Mouse (Mus musculus) midbrain, embryonic 15.5 days (tissue): ENCODE results near the gene 2010003K11Rik. TPM values are rescaled to one million over a fixed set of nuclear protein-coding genes. Genes with fewer than 3 reads are reported as not detected.
"Not testable (repeated sequence)": the region's sequence is repeated elsewhere in the genome, so short reads cannot be mapped to it uniquely, and the experiment has no call there.

Experiments
- ATAC-seq: fragments of 200-750 bp; cut with Nextera tagmentation; replicated peaks from 2 replicates; pipeline ENCODE4 v1.8.0; 2017; ENCODE audit warnings: moderate TSS enrichment
- H3K27ac ChIP-seq: fragments of 300-500 bp; sonication (generic); 2 replicates; pipeline ENCODE4 v1.5.1; 2015; ENCODE audit warnings: mild to moderate bottlenecking, inconsistent platforms
- H3K27me3 ChIP-seq: fragments of 300-500 bp; sonication (generic); replicated peaks from 2 replicates; pipeline ENCODE4 v1.6.1; 2015; ENCODE audit warnings: inconsistent platforms
- H3K36me3 ChIP-seq: fragments of 300-500 bp; sonication (generic); replicated peaks from 2 replicates; pipeline ENCODE4 v1.6.1; 2015; ENCODE audit warnings: inconsistent platforms
- H3K4me1 ChIP-seq: fragments of 300-500 bp; sonication (generic); 2 replicates; pipeline ENCODE4 v1.6.1; 2015; ENCODE audit warnings: inconsistent platforms
- H3K4me2 ChIP-seq: fragments of 300-500 bp; sonication (generic); 2 replicates; pipeline ENCODE4 v1.6.1; 2015; ENCODE audit warnings: inconsistent platforms, mild to moderate bottlenecking, moderate library complexity
- H3K4me3 ChIP-seq: fragments of 300-500 bp; sonication (generic); 2 replicates; pipeline ENCODE4 v1.5.1; 2015; ENCODE audit warnings: mild to moderate bottlenecking, inconsistent platforms
- H3K9ac ChIP-seq: fragments of 300-500 bp; sonication (generic); 2 replicates; pipeline ENCODE4 v1.6.1; 2015; ENCODE audit warnings: mild to moderate bottlenecking, inconsistent platforms
- H3K9me3 ChIP-seq: fragments of 300-500 bp; sonication (generic); 2 replicates; pipeline ENCODE4 v1.6.1; 2016; ENCODE audit warnings: inconsistent platforms
- WGBS: fragments of 180-500 bp; shearing (Covaris S2); methylation state at CpG from one replicate; pipeline ENCODE4 v1.1.7; 2015; ENCODE audit warnings: mixed read lengths; 5-methylcytosine and 5-hydroxymethylcytosine counted together
- polyA plus RNA-seq: library from polyadenylated mRNA; unstranded; fragments of >200 nt; fragmentation: Nextera tagmentation; extraction: Ambion mirVana; gene quantifications from 2 replicates; pipeline ENCODE4 v1.2.1, GENCODE M21; 2015

The 2010003K11Rik gene
- polyA plus RNA-seq, 1 experiment from 2014 or later, result not detected

GRCm38 (mm10) chr19:4475224-4475925, 23.0 kb downstream of the 2010003K11Rik start:
- no peak overlapping the region for H3K4me2 ChIP-seq
- H3K27ac ChIP-seq, result no peak overlapping the region
- no peak overlapping the region for H3K9ac ChIP-seq
- WGBS, result 78% methylated on average over 11 of the region's 11 CpGs
- H3K27me3 ChIP-seq, result peaks cover 31% of the 10 kb centered on the region
- H3K36me3 ChIP-seq, result no peaks in the 10 kb centered on the region
- ATAC-seq, result no peak
- H3K9me3 ChIP-seq, result no peaks in the 10 kb centered on the region
- no peak overlapping the region for H3K4me3 ChIP-seq
- peaks cover 13% of the 10 kb centered on the region for H3K4me1 ChIP-seq

GRCm38 (mm10) chr19:4474739-4475138, 23.6 kb downstream of the 2010003K11Rik start:
- ATAC-seq, result no peak
- no peak overlapping the region for H3K4me3 ChIP-seq
- no peak overlapping the region for H3K27ac ChIP-seq
- peaks cover 31% of the 10 kb centered on the region for H3K27me3 ChIP-seq
- no peak overlapping the region for H3K9ac ChIP-seq
- H3K36me3 ChIP-seq, result no peaks in the 10 kb centered on the region
- H3K4me2 ChIP-seq, result no peak overlapping the region
- H3K9me3 ChIP-seq, result no peaks in the 10 kb centered on the region
- peaks cover 13% of the 10 kb centered on the region for H3K4me1 ChIP-seq
- WGBS, result 54% methylated on average over 3 of the region's 3 CpGs

GRCm38 (mm10) chr19:4473549-4473948, 24.8 kb downstream of the 2010003K11Rik start:
- no peaks in the 10 kb centered on the region for H3K36me3 ChIP-seq
- no peak for ATAC-seq
- no peak overlapping the region for H3K4me2 ChIP-seq
- H3K9me3 ChIP-seq, result no peaks in the 10 kb centered on the region
- peaks cover 27% of the 10 kb centered on the region for H3K27me3 ChIP-seq
- 92% methylated on average over 5 of the region's 5 CpGs for WGBS
- peaks cover 13% of the 10 kb centered on the region for H3K4me1 ChIP-seq
- H3K9ac ChIP-seq, result no peak overlapping the region
- H3K4me3 ChIP-seq, result no peak overlapping the region
- no peak overlapping the region for H3K27ac ChIP-seq

- no peaks in the 10 kb centered on the region for H3K36me3 ChIP-seq
- 41% methylated on average over 5 of the region's 5 CpGs for WGBS
- H3K4me1 ChIP-seq, result no peaks in the 10 kb centered on the region
- H3K4me3 ChIP-seq, result no peak overlapping the region
- H3K27me3 ChIP-seq, result no peaks in the 10 kb centered on the region
- H3K27ac ChIP-seq, result no peak overlapping the region
- no peak overlapping the region for H3K9ac ChIP-seq
- H3K9me3 ChIP-seq, result no peaks in the 10 kb centered on the region
- H3K4me2 ChIP-seq, result no peak overlapping the region
- ATAC-seq, result no peak
Measured at GRCm38 (mm10) chr19:4468363-4468762, 30.0 kb downstream of the 2010003K11Rik start.

GRCm38 (mm10) chr19:4464666-4465065, 33.7 kb downstream of the 2010003K11Rik start:
- H3K4me3 ChIP-seq, result no peak overlapping the region
- no peak overlapping the region for H3K27ac ChIP-seq
- WGBS, result 91% methylated on average over 4 of the region's 4 CpGs
- no peaks in the 10 kb centered on the region for H3K4me1 ChIP-seq
- H3K27me3 ChIP-seq, result no peaks in the 10 kb centered on the region
- H3K36me3 ChIP-seq, result no peaks in the 10 kb centered on the region
- H3K9me3 ChIP-seq, result no peaks in the 10 kb centered on the region
- ATAC-seq, result no peak
- H3K4me2 ChIP-seq, result no peak overlapping the region
- no peak overlapping the region for H3K9ac ChIP-seq

GRCm38 (mm10) chr19:4461981-4462380, 36.4 kb downstream of the 2010003K11Rik start:
- no peak overlapping the region for H3K4me2 ChIP-seq
- no peaks in the 10 kb centered on the region for H3K4me1 ChIP-seq
- no peaks in the 10 kb centered on the region for H3K9me3 ChIP-seq
- H3K9ac ChIP-seq, result no peak overlapping the region
- H3K36me3 ChIP-seq, result no peaks in the 10 kb centered on the region
- no peak for ATAC-seq
- WGBS, result 83% methylated on average over 8 of the region's 8 CpGs
- H3K27ac ChIP-seq, result no peak overlapping the region
- H3K27me3 ChIP-seq, result no peaks in the 10 kb centered on the region
- no peak overlapping the region for H3K4me3 ChIP-seq

- ATAC-seq, result no peak
- Histone ChIP-seq H3K4me3 (no peak overlapping the region), H3K9me3 (no peaks in the 10 kb centered on the region), H3K27ac (no peak overlapping the region), H3K4me2 (no peak overlapping the region), H3K4me1 (no peaks in the 10 kb centered on the region), H3K27me3 (no peaks in the 10 kb centered on the region), H3K36me3 (no peaks in the 10 kb centered on the region), H3K9ac (no peak overlapping the region)
- 7% methylated on average over 11 of the region's 11 CpGs for WGBS
Measured at GRCm38 (mm10) chr19:4456227-4456626, 42.2 kb downstream of the 2010003K11Rik start.

- Histone ChIP-seq H3K9ac (no peak overlapping the region), H3K4me3 (no peak overlapping the region), H3K9me3 (no peaks in the 10 kb centered on the region), H3K27me3 (no peaks in the 10 kb centered on the region), H3K36me3 (no peaks in the 10 kb centered on the region), H3K4me2 (no peak overlapping the region), H3K4me1 (no peaks in the 10 kb centered on the region), H3K27ac (no peak overlapping the region)
- whole genome bisulfite sequencing, result 74% methylated on average over 15 of the region's 15 CpGs
- ATAC-seq, result no peak
Measured at GRCm38 (mm10) chr19:4455071-4455800, 43.1 kb downstream of the 2010003K11Rik start.

GRCm38 (mm10) chr19:4454040-4454439, 44.3 kb downstream of the 2010003K11Rik start:
- H3K27ac ChIP-seq, H3K36me3 ChIP-seq, H3K4me2 ChIP-seq, ATAC-seq, H3K9me3 ChIP-seq, H3K9ac ChIP-seq, H3K4me3 ChIP-seq, H3K4me1 ChIP-seq, H3K27me3 ChIP-seq: not testable (repeated sequence)
- WGBS, result 76% methylated on average over 1 of the region's 1 CpGs

GRCm38 (mm10) chr19:4452525-4452924, 45.9 kb downstream of the 2010003K11Rik start:
- H3K4me1 ChIP-seq, result no peaks in the 10 kb centered on the region
- H3K36me3 ChIP-seq, result no peaks in the 10 kb centered on the region
- H3K27ac ChIP-seq, result no peak overlapping the region
- H3K4me2 ChIP-seq, result no peak overlapping the region
- H3K9ac ChIP-seq, result no peak overlapping the region
- 39% methylated on average over 4 of the region's 4 CpGs for WGBS
- H3K27me3 ChIP-seq, result no peaks in the 10 kb centered on the region
- H3K9me3 ChIP-seq, result no peaks in the 10 kb centered on the region
- H3K4me3 ChIP-seq, result no peak overlapping the region
- no peak for ATAC-seq

- H3K4me3 ChIP-seq, result no peak overlapping the region
- H3K4me2 ChIP-seq, result no peak overlapping the region
- no peaks in the 10 kb centered on the region for H3K27me3 ChIP-seq
- H3K9me3 ChIP-seq, result no peaks in the 10 kb centered on the region
- no peak overlapping the region for H3K9ac ChIP-seq
- H3K4me1 ChIP-seq, result no peaks in the 10 kb centered on the region
- ATAC-seq, result no peak
- no peak overlapping the region for H3K27ac ChIP-seq
- WGBS, result 22% methylated on average over 5 of the region's 5 CpGs
- H3K36me3 ChIP-seq, result no peaks in the 10 kb centered on the region
Measured at GRCm38 (mm10) chr19:4451965-4452364, 46.4 kb downstream of the 2010003K11Rik start.

GRCm38 (mm10) chr19:4451098-4451497, 47.3 kb downstream of the 2010003K11Rik start:
- no peaks in the 10 kb centered on the region for H3K27me3 ChIP-seq
- no peaks in the 10 kb centered on the region for H3K36me3 ChIP-seq
- no peak overlapping the region for H3K4me3 ChIP-seq
- no peak overlapping the region for H3K9ac ChIP-seq
- WGBS, result 66% methylated on average over 8 of the region's 8 CpGs
- no peak overlapping the region for H3K27ac ChIP-seq
- H3K4me1 ChIP-seq, result no peaks in the 10 kb centered on the region
- ATAC-seq, result no peak
- no peak overlapping the region for H3K4me2 ChIP-seq
- H3K9me3 ChIP-seq, result no peaks in the 10 kb centered on the region

- 68% methylated on average over 5 of the region's 5 CpGs for WGBS
- H3K36me3 ChIP-seq, result no peaks in the 10 kb centered on the region
- H3K4me2 ChIP-seq, result no peak overlapping the region
Measured at GRCm38 (mm10) chr19:4450666-4451065, 47.7 kb downstream of the 2010003K11Rik start.

More at GRCm38 (mm10) chr19:4450666-4451065, 47.7 kb downstream of the 2010003K11Rik start:
- H3K27ac ChIP-seq, result no peak overlapping the region
- H3K4me1 ChIP-seq, result no peaks in the 10 kb centered on the region
- no peak for ATAC-seq
- no peaks in the 10 kb centered on the region for H3K9me3 ChIP-seq
- H3K4me3 ChIP-seq, result no peak overlapping the region
- H3K9ac ChIP-seq, result no peak overlapping the region
- H3K27me3 ChIP-seq, result no peaks in the 10 kb centered on the region
